Mouse (Mus musculus): ENCODE measurements around the gene Prickle2. TPM values are rescaled to one million over a fixed set of nuclear protein-coding genes. Genes with fewer than 3 reads are reported as not detected.

The Prickle2 gene
- polyA plus RNA-seq (2012; rRNA removed): 0.15 and 0.23 TPM in 2 replicates

DNA sequence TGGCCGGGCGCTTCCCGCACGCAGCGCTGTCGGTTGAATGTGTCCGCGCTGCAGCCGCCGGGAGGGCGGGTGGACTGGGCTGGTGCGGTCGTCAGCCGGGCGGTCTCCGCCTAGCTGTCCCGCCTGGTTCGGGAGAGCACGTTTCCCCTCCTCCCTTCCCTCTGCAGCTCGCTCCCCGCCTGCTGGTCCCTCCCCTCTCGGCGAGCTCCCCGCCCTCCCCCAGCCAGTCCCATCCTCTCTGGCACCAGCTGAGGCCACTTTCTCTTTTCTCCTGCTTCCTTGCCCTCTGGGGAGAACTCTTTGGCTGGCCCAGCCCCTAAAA, at the start of gene Prickle2:
Gene Prickle2, minus strand, starts transcription at position 11 of the 322 bp plus-strand sequence.

Other genes starting within 250 kb of the Prickle2 start
- 0.02 TPM in 2 replicates for gene A730049H05Rik, start 110.3 kb upstream of the Prickle2 start, polyA plus RNA-seq (2012; rRNA removed)
- not detected in 2 replicates for gene Gm15737, start 163.2 kb upstream of the Prickle2 start, polyA plus RNA-seq (2012; rRNA removed)
- 1.3 and 1.5 TPM in 2 replicates for gene Adamts9, start 237.3 kb upstream of the Prickle2 start, polyA plus RNA-seq (2012; rRNA removed)